Mouse (Mus musculus) mouse trophoblast stem cell (cell line): ENCODE data around the gene Sppl2b.

ENCODE experiments used
- in situ Hi-C, 2 experiments: fragments of 300-500 bp; cut with MseI, MboI; formaldehyde crosslinking; loops; 2 replicates in 1 of 2; 3 replicates in 1 of 2; pipeline ENCODE4 v1.15.1; 2025

Gene Sppl2b

GRCm38 (mm10) chr10:80845055-80845693, 9.9 kb upstream of the Sppl2b start:
- in situ Hi-C loops = no loop called here

- in situ Hi-C loops = no loop called here
These were observed 9.3 kb upstream of the Sppl2b start for GRCm38 (mm10) chr10:80845732-80846131.

- in situ Hi-C loops = no loop called here
These were observed 6.5 kb upstream of the Sppl2b start for GRCm38 (mm10) chr10:80848571-80848970.

- in situ Hi-C loops = no loop called here
These were observed 636 bp downstream of the Sppl2b start for GRCm38 (mm10) chr10:80855749-80856073.

GRCm38 (mm10) chr10:80856267-80856666, 1.2 kb downstream of the Sppl2b start:
- in situ Hi-C loops = no loop called here

GRCm38 (mm10) chr10:80856908-80857307, 1.8 kb downstream of the Sppl2b start:
- in situ Hi-C loops = no loop called here

GRCm38 (mm10) chr10:80857386-80857785, 2.3 kb downstream of the Sppl2b start:
- in situ Hi-C loops = no loop called here

GRCm38 (mm10) chr10:80857848-80858247, 2.8 kb downstream of the Sppl2b start:
- in situ Hi-C loops = no loop called here

- in situ Hi-C loops = no loop called here
These were observed 3.4 kb downstream of the Sppl2b start for GRCm38 (mm10) chr10:80858350-80858935.

- in situ Hi-C loops = no loop called here
These were observed 7.2 kb downstream of the Sppl2b start for GRCm38 (mm10) chr10:80862305-80862704.

- in situ Hi-C loops = no loop called here
These were observed 9.4 kb downstream of the Sppl2b start for GRCm38 (mm10) chr10:80864446-80864845.

- in situ Hi-C loops = loop anchor here in 1 of 2 experiments (10.0 kb wide), 1 partner anchor 126 kb away; the partner anchor contains the start of gene Ap3d1
These were observed 15.9 kb downstream of the Sppl2b start for GRCm38 (mm10) chr10:80870993-80871392.

GRCm38 (mm10) chr10:80871581-80871980, 16.5 kb downstream of the Sppl2b start, which contains the start of gene Tmprss9:
Gene Tmprss9 (plus strand): TSS chr10:80871848.
- in situ Hi-C loops = loop anchor here in 1 of 2 experiments (10.0 kb wide), 1 partner anchor 127 kb away; the partner anchor contains the start of gene Ap3d1

- in situ Hi-C loops = loop anchor here in 1 of 2 experiments (10.0 kb wide), 1 partner anchor 129 kb away; the partner anchor contains the start of gene Ap3d1
These were observed 19.0 kb downstream of the Sppl2b start for GRCm38 (mm10) chr10:80874035-80874434.

GRCm38 (mm10) chr10:80876028-80876427, 21.0 kb downstream of the Sppl2b start:
- in situ Hi-C loops = loop anchor here (5.0 to 10.0 kb wide), 2 partner anchors 49 to 131 kb away; partner anchors contain the start of genes Ap3d1 (in 1 of the 2) and Oaz1 (in 1 of the 2)

GRCm38 (mm10) chr10:80876594-80876993, 21.5 kb downstream of the Sppl2b start:
- in situ Hi-C loops = loop anchor here (5.0 to 10.0 kb wide), 2 partner anchors 49 to 132 kb away; partner anchors contain the start of genes Ap3d1 (in 1 of the 2) and Oaz1 (in 1 of the 2)

- in situ Hi-C loops = loop anchor here in 1 of 2 experiments (5.0 kb wide), 1 partner anchor 58 kb away; no protein-coding TSS in a partner anchor
These were observed 25.1 kb downstream of the Sppl2b start for GRCm38 (mm10) chr10:80880131-80880641.

GRCm38 (mm10) chr10:80880901-80881300, 25.8 kb downstream of the Sppl2b start:
- in situ Hi-C loops = loop anchor here in 1 of 2 experiments (5.0 kb wide), 1 partner anchor 59 kb away; no protein-coding TSS in a partner anchor

- in situ Hi-C loops = loop anchor here in 1 of 2 experiments (5.0 kb wide), 1 partner anchor 59 kb away; no protein-coding TSS in a partner anchor
These were observed 26.2 kb downstream of the Sppl2b start for GRCm38 (mm10) chr10:80881301-80881700.

GRCm38 (mm10) chr10:80887181-80887580, 32.1 kb downstream of the Sppl2b start:
- in situ Hi-C loops = no loop called here

GRCm38 (mm10) chr10:80895100-80895499, 40.0 kb downstream of the Sppl2b start:
- in situ Hi-C loops = no loop called here

- in situ Hi-C loops = no loop called here
These were observed 40.6 kb downstream of the Sppl2b start for GRCm38 (mm10) chr10:80895697-80896096.
